Mouse (Mus musculus) limb, embryonic 13.5 days (tissue): ENCODE measurements at regions not wholly inside any gene's neighbourhood (a gene's known extent, or its start where the extent isn't known, plus 50 kb on each side); places are given as distances from the start of the nearest gene placed in this dataset.

Experiments
- ATAC-seq: fragments of 200-750 bp; cut with Nextera tagmentation; 2 replicates; pipeline ENCODE4 v1.8.0; 2017; ENCODE audit warnings: low read depth, moderate number of reproducible peaks, moderate TSS enrichment; ENCODE audit not compliant: low FRiP score
- H3K27ac ChIP-seq: fragments of 300-500 bp; sonication (generic); 2 replicates; pipeline ENCODE4 v1.5.1; 2015; ENCODE audit warnings: inconsistent platforms, mild to moderate bottlenecking, moderate library complexity
- H3K27me3 ChIP-seq: fragments of 300-500 bp; sonication (generic); 2 replicates; pipeline ENCODE4 v1.6.1; 2015; ENCODE audit warnings: mild to moderate bottlenecking, inconsistent platforms
- H3K36me3 ChIP-seq: fragments of 300-500 bp; sonication (generic); 2 replicates; pipeline ENCODE4 v1.6.1; 2015; ENCODE audit warnings: inconsistent platforms, mild to moderate bottlenecking, moderate library complexity
- H3K4me1 ChIP-seq: fragments of 300-500 bp; sonication (generic); 2 replicates; pipeline ENCODE4 v1.6.1; 2015; ENCODE audit warnings: inconsistent platforms
- H3K4me2 ChIP-seq: fragments of 300-500 bp; sonication (generic); replicated peaks from 2 replicates; pipeline ENCODE4 v1.6.1; 2015; ENCODE audit warnings: inconsistent platforms, mild to moderate bottlenecking, moderate library complexity
- H3K4me3 ChIP-seq: fragments of 300-500 bp; sonication (generic); 2 replicates; pipeline ENCODE4 v1.5.1; 2015; ENCODE audit warnings: moderate library complexity, mild to moderate bottlenecking, inconsistent platforms
- H3K9ac ChIP-seq: fragments of 300-500 bp; sonication (generic); 2 replicates; pipeline ENCODE4 v1.6.1; 2015; ENCODE audit warnings: mild to moderate bottlenecking, inconsistent platforms
- H3K9me3 ChIP-seq: fragments of 300-500 bp; sonication (generic); 2 replicates; pipeline ENCODE4 v1.6.1; 2016; ENCODE audit warnings: inconsistent platforms
- WGBS: fragments of 180-500 bp; shearing (Covaris S2); methylation state at CpG from one replicate; pipeline ENCODE4 v1.1.7; 2015; 5-methylcytosine and 5-hydroxymethylcytosine counted together

GRCm38 (mm10) chr6:103318081-103318480 is 192.3 kb upstream of the Chl1 start:
- H3K4me3 ChIP-seq, result no peak overlapping the region
- no peak for ATAC-seq
- 21% methylated on average over 6 of the region's 6 CpGs for WGBS
- no peak overlapping the region for H3K4me2 ChIP-seq
- no peaks in the 10 kb centered on the region for H3K36me3 ChIP-seq
- H3K27ac ChIP-seq, result no peak overlapping the region
- H3K4me1 ChIP-seq, result no peaks in the 10 kb centered on the region
- H3K9me3 ChIP-seq, result no peaks in the 10 kb centered on the region
- no peak overlapping the region for H3K9ac ChIP-seq
- no peaks in the 10 kb centered on the region for H3K27me3 ChIP-seq

DNA sequence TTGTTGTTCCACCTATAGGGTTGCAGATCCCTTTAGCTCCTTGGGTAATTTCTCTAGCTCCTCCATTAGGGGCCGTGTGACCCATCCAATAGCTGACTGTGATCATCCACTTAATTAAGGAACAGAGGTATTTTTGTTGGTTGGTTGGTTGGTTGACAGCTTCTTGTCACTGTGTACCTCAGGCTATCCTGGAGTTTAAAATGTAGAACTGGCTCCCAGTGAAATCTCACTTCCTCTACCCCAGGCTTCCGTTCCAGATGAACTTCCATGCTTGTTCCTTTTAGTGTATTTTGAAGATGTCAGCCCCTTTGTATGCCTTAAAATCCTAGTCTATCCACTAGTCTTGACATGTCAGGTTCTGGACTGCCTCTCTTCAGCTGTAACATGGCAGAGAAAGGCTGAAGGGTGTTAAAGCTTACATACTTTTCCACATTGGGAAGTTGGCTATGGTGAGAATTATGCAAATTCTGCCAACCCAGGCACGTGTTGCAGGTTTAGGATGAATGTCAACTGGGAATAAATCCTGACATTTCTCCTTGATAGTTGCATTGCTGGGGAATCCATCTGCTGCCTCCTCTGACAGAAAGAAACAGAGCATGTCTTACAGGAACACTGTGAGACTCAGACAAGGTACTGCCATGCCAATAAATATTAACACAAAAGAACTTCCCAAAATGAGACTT is 191.6 kb upstream of the Chl1 start:
- ATAC-seq, result no peak
- 67% methylated on average over 3 of the region's 3 CpGs for WGBS
- Histone ChIP-seq H3K9ac (no peak overlapping the region), H3K27me3 (no peaks in the 10 kb centered on the region), H3K27ac (no peak overlapping the region), H3K4me3 (no peak overlapping the region), H3K4me2 (no peak overlapping the region), H3K9me3 (no peaks in the 10 kb centered on the region), H3K4me1 (no peaks in the 10 kb centered on the region), H3K36me3 (no peaks in the 10 kb centered on the region)

DNA sequence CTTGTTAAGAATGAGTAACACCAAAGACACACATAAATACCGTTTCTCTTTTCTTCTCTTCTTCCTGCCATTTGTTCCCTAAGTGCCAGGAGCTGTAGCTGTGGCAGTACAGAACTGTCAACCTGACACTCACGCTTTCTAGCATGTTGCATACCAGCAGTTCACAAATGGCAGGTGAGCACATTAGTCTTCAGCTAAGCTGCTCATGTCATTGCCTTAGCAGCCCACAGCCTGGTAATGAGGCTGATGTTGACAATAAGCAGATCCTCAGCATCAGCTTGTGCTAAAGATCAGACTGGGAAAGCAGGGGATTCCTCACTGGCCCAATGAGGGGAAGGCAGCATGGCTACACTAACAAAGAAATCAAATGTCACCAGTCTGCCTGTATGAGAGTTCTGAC is 190.4 kb upstream of the Chl1 start:
- no peak overlapping the region for H3K27ac ChIP-seq
- H3K9me3 ChIP-seq, result no peaks in the 10 kb centered on the region
- ATAC-seq, result no peak
- no peak overlapping the region for H3K4me2 ChIP-seq
- no peaks in the 10 kb centered on the region for H3K4me1 ChIP-seq
- H3K36me3 ChIP-seq, result no peaks in the 10 kb centered on the region
- no peak overlapping the region for H3K4me3 ChIP-seq
- H3K27me3 ChIP-seq, result no peaks in the 10 kb centered on the region
- no peak overlapping the region for H3K9ac ChIP-seq
- WGBS, result 32% methylated on average over 2 of the region's 2 CpGs

DNA sequence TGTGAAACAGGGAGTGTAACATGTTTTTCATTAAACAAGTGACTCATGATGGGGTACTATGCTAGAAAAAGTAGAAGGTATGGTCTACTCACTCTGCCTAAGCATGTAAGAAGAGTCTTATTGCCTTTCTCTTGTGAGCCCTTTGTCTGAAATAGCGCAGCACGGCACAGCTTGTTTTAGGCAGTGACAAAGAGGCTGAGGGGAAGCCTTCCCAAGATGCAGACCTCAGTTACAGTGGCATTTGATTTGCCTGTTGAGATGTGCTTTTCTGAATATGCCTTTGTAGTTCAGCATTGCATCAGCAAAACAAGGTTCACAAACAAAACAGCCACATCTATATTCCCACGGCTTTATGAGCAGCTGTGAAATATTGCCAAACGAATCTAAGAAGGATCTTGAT is 189.8 kb upstream of the Chl1 start:
- WGBS, result 67% methylated on average over 4 of the region's 4 CpGs
- no peaks in the 10 kb centered on the region for H3K4me1 ChIP-seq
- no peaks in the 10 kb centered on the region for H3K27me3 ChIP-seq
- no peaks in the 10 kb centered on the region for H3K36me3 ChIP-seq
- ATAC-seq, result no peak
- H3K9ac ChIP-seq, result no peak overlapping the region
- no peak overlapping the region for H3K27ac ChIP-seq
- H3K9me3 ChIP-seq, result no peaks in the 10 kb centered on the region
- H3K4me3 ChIP-seq, result no peak overlapping the region
- no peak overlapping the region for H3K4me2 ChIP-seq

DNA sequence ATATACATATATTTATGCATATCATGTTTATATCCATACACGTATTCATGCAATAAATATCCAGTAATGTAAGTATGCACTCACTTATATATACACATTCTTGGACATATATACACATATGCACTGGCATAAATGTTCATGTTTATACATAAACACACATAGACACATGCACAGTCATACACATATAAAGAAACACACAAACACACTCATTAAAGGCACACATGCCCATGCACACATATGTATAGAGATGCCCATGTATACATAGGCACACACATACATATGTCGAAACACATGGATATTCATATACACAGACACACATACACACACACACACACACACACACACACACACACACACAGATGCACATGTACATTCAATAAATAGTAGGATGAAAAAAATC is 189.3 kb upstream of the Chl1 start:
- Histone ChIP-seq H3K36me3 (no peaks in the 10 kb centered on the region), H3K9ac (no peak overlapping the region), H3K4me1 (no peaks in the 10 kb centered on the region), H3K4me2 (no peak overlapping the region), H3K27me3 (no peaks in the 10 kb centered on the region), H3K27ac (no peak overlapping the region), H3K4me3 (no peak overlapping the region), H3K9me3 (no peaks in the 10 kb centered on the region)
- WGBS, result 90% methylated on average over 2 of the region's 2 CpGs
- no peak for ATAC-seq

DNA sequence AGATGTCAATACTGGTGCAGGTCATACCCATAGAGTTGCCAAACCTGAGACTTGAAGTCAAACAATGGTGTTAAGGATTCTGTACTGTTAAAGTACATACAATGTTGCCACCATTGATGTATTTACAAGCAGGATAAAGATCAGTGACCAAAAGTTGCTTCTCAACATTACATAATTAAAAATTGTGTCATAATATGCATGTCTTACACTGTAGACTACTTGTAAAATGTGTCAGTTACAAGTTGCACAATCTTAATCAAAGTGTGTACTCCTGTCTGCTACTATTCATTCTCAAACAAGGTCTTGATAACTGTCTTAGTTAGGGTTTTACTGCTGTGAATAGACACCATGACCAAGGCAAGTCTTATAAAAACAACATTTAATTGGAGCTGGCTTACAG is 187.9 kb upstream of the Chl1 start:
- H3K9ac ChIP-seq, result no peak overlapping the region
- no peak overlapping the region for H3K4me2 ChIP-seq
- no peak for ATAC-seq
- H3K27me3 ChIP-seq, result no peaks in the 10 kb centered on the region
- no peak overlapping the region for H3K4me3 ChIP-seq
- H3K27ac ChIP-seq, result no peak overlapping the region
- no peaks in the 10 kb centered on the region for H3K36me3 ChIP-seq
- H3K9me3 ChIP-seq, result no peaks in the 10 kb centered on the region
- no peaks in the 10 kb centered on the region for H3K4me1 ChIP-seq

GRCm38 (mm10) chr6:103335683-103336082 is 174.7 kb upstream of the Chl1 start:
- H3K9me3 ChIP-seq, result no peaks in the 10 kb centered on the region
- H3K27ac ChIP-seq, result no peak overlapping the region
- no peak for ATAC-seq
- H3K36me3 ChIP-seq, result no peaks in the 10 kb centered on the region
- no peak overlapping the region for H3K4me3 ChIP-seq
- no peak overlapping the region for H3K9ac ChIP-seq
- H3K4me2 ChIP-seq, result no peak overlapping the region
- H3K4me1 ChIP-seq, result no peaks in the 10 kb centered on the region
- H3K27me3 ChIP-seq, result no peaks in the 10 kb centered on the region

DNA sequence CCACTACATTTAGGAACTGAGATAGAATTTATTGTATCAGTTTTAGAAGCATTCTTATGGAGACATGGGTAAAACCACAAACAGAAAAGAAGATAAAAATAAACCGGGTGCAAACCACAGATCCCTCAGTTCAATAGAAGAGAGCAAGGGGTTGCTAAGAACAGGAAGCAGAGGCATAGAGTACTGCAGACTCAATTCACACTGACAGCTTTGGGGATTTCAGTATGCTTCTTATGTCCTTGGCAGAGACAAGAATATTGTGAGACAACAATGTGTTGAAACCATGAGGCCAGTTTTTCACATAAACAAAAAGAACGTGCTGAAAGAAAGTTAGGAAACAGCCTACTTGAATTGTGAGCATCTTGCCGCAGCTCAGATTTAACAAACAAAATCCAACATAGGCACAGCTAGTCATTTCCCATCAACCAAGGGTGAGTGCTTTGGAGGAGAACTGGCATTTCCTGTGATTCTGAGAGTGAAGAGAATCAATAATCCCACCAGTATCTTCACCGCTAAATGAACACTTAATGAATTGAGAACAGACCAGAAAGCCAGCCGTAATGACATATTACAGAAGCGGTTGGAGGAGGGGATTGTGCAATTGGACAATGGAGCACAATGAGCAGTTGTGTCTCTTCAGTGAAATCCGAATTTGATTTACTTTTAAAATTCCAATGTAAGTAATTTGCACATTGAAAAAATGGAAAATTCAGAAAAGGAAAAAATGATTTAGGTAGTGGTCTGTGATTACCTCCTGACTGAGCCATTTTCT is 170.2 kb upstream of the Chl1 start:
- H3K9ac ChIP-seq, result no peak overlapping the region
- 72% methylated on average over 7 of the region's 7 CpGs for WGBS
- no peaks in the 10 kb centered on the region for H3K4me1 ChIP-seq
- no peak for ATAC-seq
- H3K27ac ChIP-seq, result no peak overlapping the region
- H3K36me3 ChIP-seq, result no peaks in the 10 kb centered on the region
- H3K9me3 ChIP-seq, result no peaks in the 10 kb centered on the region
- H3K4me3 ChIP-seq, result no peak overlapping the region
- H3K4me2 ChIP-seq, result no peak overlapping the region
- no peaks in the 10 kb centered on the region for H3K27me3 ChIP-seq

DNA sequence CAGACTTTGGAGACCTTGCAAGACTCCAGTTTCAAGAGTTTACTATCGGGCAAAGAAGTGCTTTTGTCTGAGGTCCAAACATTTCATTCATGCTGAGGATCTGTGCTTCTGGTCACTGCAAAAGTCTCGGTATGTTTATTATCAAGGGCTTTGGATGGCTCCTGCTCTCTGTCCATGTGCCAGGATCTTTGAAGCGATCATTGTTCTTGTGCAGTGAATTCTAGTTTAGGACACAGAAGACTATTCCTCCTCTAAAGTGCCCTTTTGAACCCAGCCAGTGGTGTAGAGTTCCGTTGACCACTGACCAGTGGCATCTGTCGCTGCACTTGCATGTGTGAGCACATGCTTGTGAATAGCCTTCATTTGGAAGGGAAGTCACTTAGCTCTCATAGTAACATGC is 166.9 kb upstream of the Chl1 start:
- Histone ChIP-seq H3K4me2 (no peak overlapping the region), H3K27me3 (no peaks in the 10 kb centered on the region), H3K4me1 (no peaks in the 10 kb centered on the region), H3K9ac (no peak overlapping the region), H3K4me3 (no peak overlapping the region), H3K9me3 (no peaks in the 10 kb centered on the region), H3K36me3 (no peaks in the 10 kb centered on the region), H3K27ac (no peak overlapping the region)
- 82% methylated on average over 5 of the region's 5 CpGs for WGBS
- no peak for ATAC-seq

GRCm38 (mm10) chr6:103344413-103344812 is 166.0 kb upstream of the Chl1 start:
- Histone ChIP-seq H3K27me3 (no peaks in the 10 kb centered on the region), H3K4me3 (no peak overlapping the region)

GRCm38 (mm10) chr6:103345195-103345594 is 165.2 kb upstream of the Chl1 start:
- Histone ChIP-seq H3K4me3 (no peak overlapping the region), H3K27ac (no peak overlapping the region), H3K4me2 (no peak overlapping the region), H3K36me3 (no peaks in the 10 kb centered on the region), H3K27me3 (no peaks in the 10 kb centered on the region), H3K9me3 (no peaks in the 10 kb centered on the region), H3K4me1 (no peaks in the 10 kb centered on the region), H3K9ac (no peak overlapping the region)
- no peak for ATAC-seq
- 66% methylated on average over 3 of the region's 3 CpGs for WGBS

More at GRCm38 (mm10) chr6:103344413-103344812, 166.0 kb upstream of the Chl1 start:
- Histone ChIP-seq H3K36me3 (no peaks in the 10 kb centered on the region), H3K4me2 (no peak overlapping the region), H3K27ac (no peak overlapping the region), H3K9me3 (no peaks in the 10 kb centered on the region), H3K9ac (no peak overlapping the region), H3K4me1 (no peaks in the 10 kb centered on the region)
- WGBS, result 74% methylated on average over 2 of the region's 2 CpGs
- no peak for ATAC-seq

DNA sequence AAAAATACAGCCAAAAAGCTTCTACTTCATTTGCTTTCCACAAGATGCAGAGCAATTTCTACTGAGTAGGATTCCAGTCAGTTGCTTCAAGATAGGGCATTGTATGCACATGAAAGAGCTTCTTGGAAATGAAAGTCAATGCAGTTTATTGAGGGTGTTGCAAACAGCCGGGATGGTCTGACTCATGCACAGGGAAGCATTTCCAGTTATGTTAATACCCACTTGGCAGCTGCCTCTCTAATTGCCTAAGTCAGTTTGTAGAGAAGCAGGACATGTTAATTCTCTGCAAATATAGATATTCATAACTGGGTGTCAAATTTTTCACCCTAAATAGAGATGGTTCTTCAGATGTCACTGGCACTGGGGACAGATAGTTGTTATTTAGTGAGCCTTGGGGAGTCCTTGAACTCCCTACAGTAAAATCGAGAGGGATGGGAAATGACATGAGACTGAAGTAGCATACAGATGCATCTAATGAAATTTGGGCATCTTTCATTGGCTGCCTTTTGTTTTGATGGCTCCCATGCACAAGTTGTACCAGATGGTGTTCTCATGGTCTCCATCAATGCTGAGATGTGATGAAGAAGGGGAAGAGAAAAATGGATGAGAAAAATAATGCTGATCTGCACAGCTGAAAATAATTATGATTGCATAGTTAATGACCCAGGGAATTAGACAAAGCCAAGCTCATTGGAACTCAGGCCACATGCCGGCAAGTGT is 157.8 kb upstream of the Chl1 start:
- H3K9ac ChIP-seq, result no peak overlapping the region
- WGBS, result 77% methylated on average over 3 of the region's 3 CpGs
- no peaks in the 10 kb centered on the region for H3K4me1 ChIP-seq
- H3K4me2 ChIP-seq, result no peak overlapping the region
- no peak for ATAC-seq
- H3K27me3 ChIP-seq, result no peaks in the 10 kb centered on the region
- H3K36me3 ChIP-seq, result no peaks in the 10 kb centered on the region
- H3K27ac ChIP-seq, result no peak overlapping the region
- H3K9me3 ChIP-seq, result no peaks in the 10 kb centered on the region
- H3K4me3 ChIP-seq, result no peak overlapping the region
